Mouse (Mus musculus): ENCODE results near the gene Ptpn14. TPM values are rescaled to one million over a fixed set of nuclear protein-coding genes. Genes with fewer than 3 reads are reported as not detected.

Ptpn14 gene
- total RNA-seq, 2 experiments from 2014 or later = under 0.01 TPM; not detected in 1

GRCm38 (mm10) chr1:189858377-189858776 is 130.3 kb downstream of the Ptpn14 start:
- no peak for ATAC-seq (replicated peaks; ENCODE audit: low FRiP score, poor library complexity, severe bottlenecking)

GRCm38 (mm10) chr1:189860112-189860941 is 132.3 kb downstream of the Ptpn14 start:
- no peak for ATAC-seq (replicated peaks; ENCODE audit: low FRiP score, poor library complexity, severe bottlenecking)

DNA sequence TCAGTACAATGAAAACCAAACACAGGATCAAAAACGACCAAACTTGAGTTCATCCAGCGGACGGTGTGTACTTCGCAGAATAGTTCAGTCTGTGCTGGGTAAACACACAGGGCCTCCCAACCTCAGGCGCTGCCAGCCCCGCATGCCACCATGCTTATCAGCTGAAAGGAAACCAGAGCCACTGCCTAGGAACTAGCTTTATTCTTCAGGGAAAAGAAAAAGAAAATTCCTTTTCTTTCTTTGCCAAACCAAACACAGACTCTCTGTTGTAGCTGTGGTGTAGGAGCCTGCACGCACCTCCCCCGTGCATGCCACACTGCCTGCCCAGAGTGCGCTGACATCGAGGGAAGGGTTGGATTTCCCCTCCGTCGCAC is 132.9 kb downstream of the Ptpn14 start:
- ATAC-seq (replicated peaks; ENCODE audit: low FRiP score, poor library complexity, severe bottlenecking) = no peak

DNA sequence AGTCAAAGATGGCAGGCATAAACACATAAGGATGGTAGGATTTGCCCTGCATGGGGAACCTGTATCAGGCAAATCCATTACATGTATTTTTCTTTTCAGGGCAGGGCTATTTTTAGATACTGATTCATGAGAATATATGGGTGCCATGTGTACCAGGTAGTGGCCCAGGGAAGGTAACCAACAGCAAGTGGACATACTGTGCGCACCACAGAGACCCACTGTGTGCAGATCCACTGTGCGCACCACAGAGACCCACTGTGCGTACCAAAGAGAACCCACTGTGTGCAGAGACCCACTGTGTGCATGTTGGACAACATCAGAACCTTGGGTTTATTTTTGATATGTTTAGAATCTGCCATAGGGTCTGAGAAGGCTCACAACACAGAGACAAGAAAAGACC is 135.7 kb downstream of the Ptpn14 start:
- ATAC-seq (replicated peaks; ENCODE audit: low FRiP score, poor library complexity, severe bottlenecking) = no peak

GRCm38 (mm10) chr1:189864301-189864700 is 136.2 kb downstream of the Ptpn14 start:
- no peak for ATAC-seq (replicated peaks; ENCODE audit: low FRiP score, poor library complexity, severe bottlenecking)

GRCm38 (mm10) chr1:189864846-189865560 is 136.9 kb downstream of the Ptpn14 start:
- no peak for ATAC-seq (replicated peaks; ENCODE audit: low FRiP score, poor library complexity, severe bottlenecking)

- ATAC-seq (replicated peaks; ENCODE audit: low FRiP score, poor library complexity, severe bottlenecking) = no peak
Measured at GRCm38 (mm10) chr1:189866621-189867020, 138.6 kb downstream of the Ptpn14 start.

GRCm38 (mm10) chr1:189867034-189867433 is 139.0 kb downstream of the Ptpn14 start:
- no peak for ATAC-seq (replicated peaks; ENCODE audit: low FRiP score, poor library complexity, severe bottlenecking)

DNA sequence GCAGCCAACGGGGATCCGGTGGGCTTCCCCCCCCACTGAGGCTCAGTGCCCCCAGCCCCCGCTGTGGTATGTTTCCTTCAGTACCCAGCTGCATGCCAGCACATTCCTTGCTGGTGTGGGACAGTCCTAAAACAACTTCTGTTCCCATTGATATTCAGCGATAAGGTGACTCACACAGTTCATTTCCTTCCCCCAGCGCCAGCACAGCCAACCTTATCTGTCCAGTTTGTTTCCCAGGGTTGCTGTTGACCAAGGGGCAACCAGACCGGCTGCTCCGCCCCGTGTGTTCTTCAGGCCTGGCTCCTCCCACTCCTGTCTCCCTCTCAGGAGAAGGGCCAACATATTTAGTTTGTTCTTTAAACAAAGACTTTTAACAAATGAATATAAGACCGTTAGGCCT is 139.4 kb downstream of the Ptpn14 start:
- ATAC-seq (replicated peaks; ENCODE audit: low FRiP score, poor library complexity, severe bottlenecking) = peak; percentile 55

GRCm38 (mm10) chr1:189868036-189868435 is 140.0 kb downstream of the Ptpn14 start:
- no peak for ATAC-seq (replicated peaks; ENCODE audit: low FRiP score, poor library complexity, severe bottlenecking)

DNA sequence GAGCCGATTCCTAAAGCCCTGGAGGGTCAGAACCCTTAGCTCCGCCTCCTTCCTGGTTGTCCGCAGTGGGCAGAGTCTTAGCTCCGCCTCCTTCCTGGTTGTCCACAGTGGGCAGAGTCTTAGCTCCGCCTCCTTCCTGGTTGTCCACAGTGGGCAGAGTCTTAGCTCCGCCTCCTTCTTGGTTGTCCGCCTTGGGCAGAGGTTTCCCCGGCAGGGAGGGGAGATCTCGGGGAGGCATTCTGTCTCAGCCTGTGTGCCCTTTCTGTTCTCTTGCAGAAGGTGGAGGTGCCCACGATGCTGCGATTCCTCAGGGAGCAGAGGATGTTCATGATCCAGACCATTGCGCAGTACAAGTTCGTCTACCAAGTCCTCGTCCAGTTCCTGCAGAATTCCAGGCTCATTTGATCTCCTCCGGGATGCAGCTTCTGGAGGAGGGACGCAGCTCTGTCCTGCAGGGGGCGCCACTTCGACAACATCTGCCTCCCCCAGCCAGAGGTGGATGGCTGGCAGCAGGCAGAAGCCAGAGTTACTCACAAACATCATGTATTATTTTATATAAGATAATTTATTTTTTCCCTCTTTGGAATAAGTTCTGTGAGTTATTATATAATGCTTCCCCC is 141.7 kb downstream of the Ptpn14 start:
- no peak for ATAC-seq (replicated peaks; ENCODE audit: low FRiP score, poor library complexity, severe bottlenecking)

DNA sequence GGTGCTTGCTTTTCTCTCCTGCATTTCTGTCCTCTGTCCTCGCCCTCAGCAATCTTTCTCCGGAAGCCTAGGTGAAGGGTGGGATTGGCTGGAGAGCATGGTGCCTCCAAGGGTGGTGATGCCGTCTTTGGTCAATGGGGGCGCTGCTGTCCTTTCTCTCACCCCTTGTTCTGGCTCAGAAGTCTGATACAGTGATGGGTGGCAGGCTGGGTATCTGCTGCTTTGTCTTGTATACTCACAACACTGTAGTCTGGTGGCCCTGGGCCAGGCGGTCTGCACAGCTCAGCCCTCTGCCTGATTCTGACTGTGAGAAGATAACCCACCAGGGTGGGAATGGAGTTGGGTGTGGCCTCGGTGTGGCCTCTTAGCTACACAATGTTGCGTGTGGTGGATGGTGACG is 142.5 kb downstream of the Ptpn14 start:
- 0 out of 2 replicates have a peak, but pooled peaks have one; percentile 23 for ATAC-seq (replicated peaks; ENCODE audit: low FRiP score, poor library complexity, severe bottlenecking)

DNA sequence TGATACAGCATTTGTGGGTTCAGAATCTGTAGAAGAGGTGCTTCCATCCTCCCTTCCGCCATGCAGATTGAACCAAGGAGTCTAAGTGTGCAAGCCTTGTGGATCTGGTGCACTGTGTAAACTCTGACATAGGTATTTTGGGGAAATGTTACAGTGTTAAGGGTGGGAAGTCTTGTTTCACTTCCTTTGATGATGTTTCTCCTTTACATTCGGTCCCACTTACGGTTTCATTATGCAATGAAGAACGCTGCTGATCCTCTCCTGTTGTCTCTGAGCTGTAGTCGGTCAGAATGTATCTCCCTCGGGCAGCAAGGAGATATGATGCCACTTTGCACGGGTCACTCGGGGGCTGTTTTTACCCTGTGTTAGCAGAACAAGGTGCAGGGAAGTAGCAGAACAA is 143.6 kb downstream of the Ptpn14 start:
- ATAC-seq (replicated peaks; ENCODE audit: low FRiP score, poor library complexity, severe bottlenecking) = no peak

GRCm38 (mm10) chr1:189872050-189872449 is 144.0 kb downstream of the Ptpn14 start:
- ATAC-seq (replicated peaks; ENCODE audit: low FRiP score, poor library complexity, severe bottlenecking) = no peak

DNA sequence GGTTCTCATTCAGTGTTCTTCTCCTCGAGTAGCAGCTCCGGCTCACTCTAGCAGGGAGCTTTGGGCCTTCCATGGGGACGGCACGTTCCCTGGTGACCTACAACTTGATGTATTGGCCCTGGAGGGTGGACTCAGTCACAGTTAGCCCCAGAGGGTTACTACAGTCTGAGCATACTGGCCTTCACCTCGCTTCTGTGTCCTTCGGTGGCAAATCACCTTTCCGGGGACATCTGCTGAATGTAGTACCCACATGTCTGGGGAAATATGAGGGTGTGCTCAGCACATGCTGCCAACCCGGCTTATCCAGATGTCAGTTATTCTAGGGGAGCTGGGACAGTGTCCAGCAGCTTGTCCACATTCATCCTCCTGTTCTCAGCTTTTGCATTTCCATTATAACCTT is 145.5 kb downstream of the Ptpn14 start:
- ATAC-seq (replicated peaks; ENCODE audit: low FRiP score, poor library complexity, severe bottlenecking) = no peak

DNA sequence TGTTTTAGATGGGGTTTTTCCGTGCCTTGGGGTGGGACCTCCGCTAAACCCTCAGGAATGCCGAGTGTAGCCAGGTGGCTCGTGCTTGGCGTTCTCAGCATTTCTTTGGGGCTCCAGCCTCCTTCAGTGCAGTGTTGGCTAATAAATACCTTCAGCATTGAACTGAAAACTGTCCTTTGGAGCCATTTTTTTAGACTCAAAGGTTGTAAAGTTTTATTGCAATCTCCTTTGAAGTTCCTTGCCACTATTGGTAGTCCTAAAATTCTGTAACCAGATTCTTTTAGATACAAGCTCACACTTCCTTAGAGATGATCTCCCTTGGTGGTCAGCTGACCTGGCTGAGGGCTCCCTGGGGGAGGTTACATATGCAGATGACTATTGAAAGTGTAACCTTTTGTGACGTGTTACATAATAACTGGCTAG is 147.4 kb downstream of the Ptpn14 start:
- ATAC-seq (replicated peaks; ENCODE audit: low FRiP score, poor library complexity, severe bottlenecking) = no peak

DNA sequence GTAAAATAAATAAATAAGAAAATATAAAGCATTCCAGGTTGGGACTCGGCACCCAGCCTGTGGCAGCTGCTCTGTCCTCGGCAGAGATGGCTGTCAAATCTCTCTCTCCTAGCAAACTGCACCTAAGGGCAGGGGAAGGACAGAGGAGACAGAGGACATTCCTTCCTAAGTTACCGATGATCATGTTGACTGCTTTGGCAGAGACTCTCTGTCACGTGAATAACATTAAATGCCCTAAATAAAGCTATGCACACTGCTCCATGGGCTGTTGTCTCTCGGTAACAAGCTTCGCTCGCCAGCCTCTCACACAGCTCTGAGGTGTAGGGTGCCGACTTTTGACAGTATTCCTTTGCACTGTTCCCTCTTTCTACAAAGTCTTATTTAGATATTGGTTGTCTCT is 148.1 kb downstream of the Ptpn14 start:
- ATAC-seq (replicated peaks; ENCODE audit: low FRiP score, poor library complexity, severe bottlenecking) = no peak

- no peak for ATAC-seq (replicated peaks; ENCODE audit: low FRiP score, poor library complexity, severe bottlenecking)
Measured at GRCm38 (mm10) chr1:189879212-189879611, 151.1 kb downstream of the Ptpn14 start.

DNA sequence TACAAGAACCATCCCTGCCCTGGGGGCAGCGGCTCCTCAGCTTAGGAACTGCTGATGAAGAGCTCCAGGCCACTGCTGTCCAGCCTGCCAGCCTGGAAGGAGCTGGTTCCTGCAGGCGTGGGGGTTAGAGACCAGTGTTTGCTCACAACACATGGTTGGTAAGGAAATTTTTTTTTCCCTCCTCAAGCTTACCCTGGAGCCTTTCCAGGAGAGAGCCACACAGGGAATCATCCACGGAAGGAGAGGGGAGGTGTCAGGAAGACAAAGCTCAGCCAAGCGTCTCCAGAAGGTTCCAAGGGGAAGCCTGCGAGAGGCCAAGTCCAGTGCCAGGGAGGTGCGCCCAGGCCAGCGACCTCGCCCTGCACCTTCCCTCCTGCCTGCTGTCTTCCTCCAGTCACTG is 151.9 kb downstream of the Ptpn14 start:
- ATAC-seq (replicated peaks; ENCODE audit: low FRiP score, poor library complexity, severe bottlenecking) = no peak

GRCm38 (mm10) chr1:189880745-189881144 is 152.7 kb downstream of the Ptpn14 start:
- ATAC-seq (replicated peaks; ENCODE audit: low FRiP score, poor library complexity, severe bottlenecking) = no peak

- ATAC-seq (replicated peaks; ENCODE audit: low FRiP score, poor library complexity, severe bottlenecking) = 0 out of 2 replicates have a peak, but pooled peaks have one; percentile 33
Measured at GRCm38 (mm10) chr1:189882886-189883285, 154.8 kb downstream of the Ptpn14 start.
